Mouse (Mus musculus) forebrain, postnatal 0 days (tissue): ENCODE measurements around the gene Nr6a1. TPM values are rescaled to one million over a fixed set of nuclear protein-coding genes. Genes with fewer than 3 reads are reported as not detected.

Source experiments
- ATAC-seq: fragments of 200-750 bp; cut with Nextera tagmentation; 2 replicates; pipeline ENCODE4 v1.8.0; 2017; ENCODE audit warnings: mild to moderate bottlenecking, moderate library complexity
- DNase-seq: peaks from one replicate; pipeline ENCODE4 v3.0.0-alpha.2; 2015
- H3K27ac ChIP-seq: fragments of 300-500 bp; sonication (generic); 2 replicates; pipeline ENCODE4 v1.5.1; 2014; ENCODE audit warnings: low read depth, mild to moderate bottlenecking, antibody characterized with exemption, low read length, moderate library complexity, mixed read lengths
- H3K27me3 ChIP-seq: fragments of 300-500 bp; sonication (generic); 2 replicates; pipeline ENCODE4 v1.6.1; 2014; ENCODE audit warnings: mild to moderate bottlenecking, low read length, mixed read lengths; ENCODE audit not compliant: insufficient read depth
- H3K36me3 ChIP-seq: fragments of 300-500 bp; sonication (generic); 2 replicates; pipeline ENCODE4 v1.6.1; 2014; ENCODE audit warnings: mild to moderate bottlenecking, moderate library complexity; ENCODE audit not compliant: insufficient read depth
- H3K4me1 ChIP-seq: fragments of 300-500 bp; sonication (generic); 2 replicates; pipeline ENCODE4 v1.6.1; 2014; ENCODE audit warnings: antibody characterized with exemption; ENCODE audit not compliant: insufficient read depth
- H3K4me2 ChIP-seq: fragments of 300-500 bp; sonication (generic); 2 replicates; pipeline ENCODE4 v1.6.1; 2014; ENCODE audit warnings: low read depth, mild to moderate bottlenecking, moderate library complexity
- H3K4me3 ChIP-seq: fragments of 300-500 bp; sonication (generic); 2 replicates; pipeline ENCODE4 v1.5.1; 2014; ENCODE audit warnings: low read depth, low read length, mixed read lengths
- H3K9ac ChIP-seq: fragments of 300-500 bp; sonication (generic); 2 replicates; pipeline ENCODE4 v1.6.1; 2014; ENCODE audit warnings: mild to moderate bottlenecking
- H3K9me3 ChIP-seq: fragments of 300-500 bp; sonication (generic); 2 replicates; pipeline ENCODE4 v1.6.1; 2016; ENCODE audit warnings: low read length
- CTCF ChIP-seq: sonication (generic); IDR thresholded peaks from 2 replicates; pipeline ENCODE4 v1.5.1; 2016; ENCODE audit warnings: antibody characterized with exemption, control low read depth, low read depth
- WGBS: fragments of 180-500 bp; shearing (Covaris S2); extraction: QIAGEN DNeasy Blood & Tissue Kit; methylation state at CpG from one replicate; pipeline ENCODE4 v1.1.7; 2014; 5-methylcytosine and 5-hydroxymethylcytosine counted together
- polyA plus RNA-seq: library from polyadenylated mRNA; unstranded; fragments of >200 nt; fragmentation: Nextera tagmentation; extraction: Ambion mirVana; gene quantifications from 2 replicates; pipeline ENCODE4 v1.2.1, GENCODE M21; 2015
- total RNA-seq: library from RNA; depleted of rRNA; stranded (reverse); fragments of >200 nt; gene quantifications from 2 replicates; pipeline ENCODE4 v1.2.3, GENCODE M21; 2014; rRNA removed

Nr6a1 gene
- total RNA-seq (2.1 and 4.6 TPM in 2 replicates), polyA plus RNA-seq (0.48 and 0.62 TPM in 2 replicates)

DNA sequence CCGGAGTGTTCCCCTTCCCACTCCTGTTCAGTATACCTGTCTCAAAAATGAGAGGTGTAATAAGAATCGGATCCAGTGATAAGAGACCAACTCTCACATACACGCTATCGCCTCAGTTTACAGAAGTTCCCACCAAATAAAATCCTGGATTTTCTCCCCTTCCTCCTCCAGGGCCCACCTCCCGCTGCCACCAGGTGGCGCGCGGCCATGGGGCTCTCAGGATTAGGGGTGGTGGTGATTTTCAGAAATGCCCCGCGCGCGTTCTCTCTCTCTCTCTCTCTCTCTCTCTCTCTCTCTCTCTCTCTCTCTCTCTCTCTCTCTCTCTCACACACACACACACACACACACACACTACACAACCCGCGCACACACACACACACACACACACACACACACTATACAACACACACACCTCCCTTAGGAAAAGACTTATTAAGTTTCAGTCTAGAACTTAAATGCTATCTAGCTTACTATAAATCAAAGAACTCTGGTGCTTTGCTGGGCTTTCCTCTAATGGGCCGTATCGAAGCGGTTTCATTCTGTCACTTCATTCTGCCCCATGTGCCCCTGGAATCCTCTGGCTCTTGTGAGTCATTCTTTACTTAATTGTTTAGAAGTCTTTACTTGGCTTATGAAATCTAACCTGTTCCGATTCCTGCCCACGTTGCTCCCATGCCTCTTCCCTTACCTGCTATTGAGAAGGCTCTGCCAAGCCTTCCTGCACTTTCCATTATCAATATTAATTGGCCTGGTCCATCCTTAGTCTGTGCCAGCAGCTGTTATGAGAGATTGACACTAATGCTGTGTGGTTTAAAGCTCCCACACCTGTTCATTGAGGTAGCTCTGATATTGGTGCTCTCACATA, at the start of gene Nr6a1:
Nr6a1 (minus strand) TSS at position 574 of the 865 bp plus-strand sequence.
- no peaks in the 10 kb centered on the region for H3K9me3 ChIP-seq
- 9% methylated on average over 19 of the region's 19 CpGs for WGBS
- peak; percentile 90 for TF ChIP-seq CTCF

DNA sequence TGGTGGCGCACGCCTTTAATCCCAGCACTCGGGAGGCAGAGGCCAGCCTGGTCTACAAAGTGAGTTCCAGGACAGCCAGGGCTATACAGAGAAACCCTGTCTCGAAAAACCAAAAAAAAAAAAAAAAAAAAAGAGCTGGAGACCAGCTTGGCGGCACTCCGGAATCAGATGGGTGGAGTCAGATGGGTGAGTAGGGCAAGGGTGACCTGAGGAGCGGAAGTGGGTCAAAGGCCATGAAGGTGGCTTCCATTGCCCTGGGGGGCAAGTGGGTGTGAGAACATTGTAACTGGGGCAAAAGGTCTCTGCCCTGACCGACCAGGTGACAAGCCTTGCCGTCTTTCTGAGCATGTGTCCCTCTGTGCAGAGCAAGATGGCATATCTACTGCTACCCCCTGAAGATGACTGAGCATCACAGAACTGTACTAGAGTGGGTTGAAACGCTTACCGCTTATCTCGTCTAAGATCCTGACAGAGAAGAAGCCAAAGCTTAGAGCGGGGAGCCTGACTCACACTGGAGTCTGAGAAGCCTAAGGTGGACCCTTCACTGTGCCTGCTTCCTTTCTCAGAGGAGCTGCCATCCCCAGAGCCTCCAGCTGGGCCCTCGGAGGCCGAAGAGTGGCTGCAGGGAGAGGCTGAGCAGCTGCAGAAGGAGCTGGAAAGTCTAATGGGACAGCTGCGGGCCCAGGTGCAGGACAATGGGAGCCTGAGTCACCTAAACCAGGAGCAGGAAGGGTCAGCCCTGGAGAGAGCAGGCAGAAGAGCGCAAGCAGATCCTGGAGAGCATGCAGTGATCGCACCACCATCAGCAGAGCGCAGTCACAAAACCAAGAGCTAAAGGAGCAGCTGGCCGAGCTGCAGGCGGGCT, 48.7 kb upstream of the Nr6a1 start:
- DNase-seq (no peak), ATAC-seq (no peak)
- Histone ChIP-seq H3K9me3 (no peaks in the 10 kb centered on the region), H3K4me3 (no peak overlapping the region), H3K27me3 (no peaks in the 10 kb centered on the region), H3K27ac (no peak overlapping the region), H3K4me2 (no peak overlapping the region), H3K9ac (no peak overlapping the region), H3K4me1 (no peaks in the 10 kb centered on the region), H3K36me3 (no peaks in the 10 kb centered on the region)
- TF ChIP-seq CTCF = no peak
- 85% methylated on average over 21 of the region's 21 CpGs for WGBS

More for the DNA sequence above, at the start of gene Nr6a1:
- Histone ChIP-seq H3K27me3 (peaks cover 15% of the 10 kb centered on the region; the same call in 1 of the 2 replicates), H3K9ac (no peak within 1 kb of the TSS), H3K4me1 (peaks cover 9% of the 10 kb centered on the region; the same call in 1 of the 2 replicates), H3K4me3 (peak within 1 kb of the TSS; percentile 73), H3K27ac (no peak within 1 kb of the TSS), H3K4me2 (peak within 1 kb of the TSS; percentile 99), H3K36me3 (no peaks in the 10 kb centered on the region)
- ATAC-seq (peak; percentile 49), DNase-seq (peak; percentile 84)

DNA sequence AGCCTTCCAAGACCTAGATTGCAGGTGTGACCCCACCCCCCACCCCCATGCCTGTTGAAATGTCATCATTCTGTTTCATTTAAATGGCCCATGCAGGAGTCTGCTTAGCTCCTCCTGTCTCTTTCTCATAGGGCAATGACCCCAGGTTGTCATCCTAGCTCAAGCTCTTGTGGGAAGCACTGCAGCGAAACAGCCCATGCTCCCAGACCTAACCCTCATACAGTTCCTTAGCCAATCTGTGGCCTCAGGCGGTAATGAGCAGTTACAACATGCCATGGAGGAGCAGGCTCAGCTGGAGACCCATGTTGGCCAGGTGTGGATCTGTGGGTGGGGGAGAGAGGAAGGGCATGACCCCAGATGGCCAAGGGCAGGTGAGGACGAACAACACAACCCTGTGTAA, 47.7 kb upstream of the Nr6a1 start:
- Histone ChIP-seq H3K27ac (no peak overlapping the region), H3K4me3 (no peak overlapping the region), H3K27me3 (no peaks in the 10 kb centered on the region), H3K9ac (no peak overlapping the region), H3K4me1 (no peaks in the 10 kb centered on the region), H3K36me3 (no peaks in the 10 kb centered on the region), H3K4me2 (no peak overlapping the region), H3K9me3 (no peaks in the 10 kb centered on the region)
- no peak for TF ChIP-seq CTCF
- ATAC-seq = no peak
- DNase-seq = no peak
- WGBS = 94% methylated on average over 3 of the region's 3 CpGs

DNA sequence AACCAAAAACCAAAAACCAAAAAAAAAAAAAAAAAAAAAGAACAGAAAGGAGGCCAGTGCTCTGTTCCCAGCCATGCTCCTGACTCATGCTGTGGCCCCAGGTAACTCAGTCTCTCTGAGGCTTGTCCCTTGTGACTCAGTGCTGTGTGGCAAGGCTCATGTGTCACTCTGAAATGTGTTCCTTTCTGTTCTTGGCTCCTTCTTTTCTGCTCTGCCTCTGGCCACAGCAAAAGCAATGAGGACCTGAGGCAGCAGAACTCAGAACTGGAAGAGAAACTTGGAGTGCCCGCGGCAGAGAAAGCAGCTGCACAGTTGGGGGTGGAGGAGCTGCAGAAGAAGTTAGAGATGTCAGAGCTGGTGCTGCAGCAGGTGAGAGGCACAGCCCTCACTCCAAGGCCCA, 46.7 kb upstream of the Nr6a1 start:
- ATAC-seq = no peak
- Histone ChIP-seq H3K27ac (no peak overlapping the region), H3K4me2 (no peak overlapping the region), H3K9me3 (no peaks in the 10 kb centered on the region), H3K27me3 (no peaks in the 10 kb centered on the region), H3K4me3 (no peak overlapping the region), H3K9ac (no peak overlapping the region), H3K4me1 (no peaks in the 10 kb centered on the region), H3K36me3 (no peaks in the 10 kb centered on the region)
- TF ChIP-seq CTCF = no peak
- 63% methylated on average over 2 of the region's 2 CpGs for WGBS
- DNase-seq = no peak

DNA sequence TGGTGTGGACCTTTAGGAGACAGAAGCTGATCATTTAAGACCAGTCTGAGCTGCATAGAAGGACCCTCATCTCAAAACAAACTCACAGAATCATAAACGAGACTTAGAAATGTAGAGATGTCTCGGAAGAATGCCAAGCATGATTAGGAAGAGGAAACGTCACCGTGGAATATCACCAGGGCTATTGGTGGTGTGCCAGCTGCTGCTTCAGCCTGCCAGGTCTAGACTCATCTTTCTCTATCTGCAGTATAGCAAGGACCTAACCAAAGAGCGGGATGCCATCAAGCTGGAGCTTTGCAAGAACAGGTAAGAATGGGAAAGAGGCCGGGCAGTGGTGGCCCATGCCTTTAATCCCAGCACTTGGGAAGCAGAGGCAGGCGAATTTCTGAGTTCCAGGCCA, 46.2 kb upstream of the Nr6a1 start:
- ATAC-seq (no peak), DNase-seq (peak; percentile 37)
- Histone ChIP-seq H3K27me3 (no peaks in the 10 kb centered on the region), H3K36me3 (no peaks in the 10 kb centered on the region), H3K4me3 (no peak overlapping the region), H3K4me2 (no peak overlapping the region), H3K4me1 (no peaks in the 10 kb centered on the region), H3K27ac (no peak overlapping the region), H3K9me3 (no peaks in the 10 kb centered on the region), H3K9ac (no peak overlapping the region)
- no peak for TF ChIP-seq CTCF
- WGBS = 70% methylated on average over 7 of the region's 7 CpGs

DNA sequence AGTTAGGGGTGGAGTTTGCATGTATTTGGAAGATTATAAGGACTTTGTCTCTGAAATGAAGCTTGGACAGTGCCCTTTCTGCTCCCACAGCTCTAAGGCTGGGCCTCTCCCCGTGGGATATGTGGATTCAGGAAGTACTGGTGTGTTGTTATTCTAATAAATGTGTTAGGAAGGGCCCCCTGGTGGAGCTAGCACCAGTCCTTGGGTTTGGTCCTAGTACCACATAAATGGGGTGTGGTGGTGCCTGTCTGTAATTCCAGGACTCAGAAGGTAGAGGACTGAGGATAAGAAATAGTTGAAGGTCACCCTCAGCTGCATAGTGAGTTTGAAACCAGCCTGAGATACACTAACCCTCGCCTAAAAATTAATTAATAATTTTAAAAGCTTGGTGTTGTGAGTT, 45.7 kb upstream of the Nr6a1 start:
- H3K4me3 ChIP-seq = no peak overlapping the region
- ATAC-seq (no peak), DNase-seq (no peak)
- WGBS = 47% methylated on average over 2 of the region's 2 CpGs
- TF ChIP-seq CTCF = no peak
- no peaks in the 10 kb centered on the region for H3K4me1 ChIP-seq
- no peaks in the 10 kb centered on the region for H3K27me3 ChIP-seq
- no peak overlapping the region for H3K4me2 ChIP-seq
- no peaks in the 10 kb centered on the region for H3K36me3 ChIP-seq
- no peaks in the 10 kb centered on the region for H3K9me3 ChIP-seq
- no peak overlapping the region for H3K27ac ChIP-seq
- no peak overlapping the region for H3K9ac ChIP-seq
